Mouse (Mus musculus) liver, embryonic 14.5 days (tissue): ENCODE data around the gene Stag3. TPM values are rescaled to one million over a fixed set of nuclear protein-coding genes. Genes with fewer than 3 reads are reported as not detected.

Experiments
- ATAC-seq: fragments of 200-750 bp; cut with Nextera tagmentation; 2 replicates; pipeline ENCODE4 v1.8.0; 2017; ENCODE audit warnings: moderate number of reproducible peaks, mild to moderate bottlenecking, moderate library complexity; ENCODE audit not compliant: insufficient read depth
- DNase-seq, 3 experiments: peaks; one replicate each; pipeline ENCODE4 v3.0.0-alpha.2; 2012 to 2013; ENCODE audit warnings: low read depth in 3 of 3, low spot score in 3 of 3
- H3K27ac ChIP-seq: fragments of 300-500 bp; sonication (generic); 2 replicates; pipeline ENCODE4 v1.5.1; 2014; ENCODE audit warnings: moderate library complexity, mild to moderate bottlenecking, control low read depth, inconsistent platforms
- H3K27me3 ChIP-seq: fragments of 300-500 bp; sonication (generic); 2 replicates; pipeline ENCODE4 v1.6.1; 2014; ENCODE audit warnings: mild to moderate bottlenecking, low read length, moderate library complexity; ENCODE audit not compliant: control insufficient read depth, insufficient read depth
- H3K36me3 ChIP-seq: fragments of 300-500 bp; sonication (generic); replicated peaks from 2 replicates; pipeline ENCODE4 v1.6.1; 2014; ENCODE audit warnings: low read depth; ENCODE audit not compliant: control insufficient read depth, insufficient read depth
- H3K4me1 ChIP-seq, 2 experiments: fragments of 200-500 bp in 1 of 2; fragments of 300-500 bp in 1 of 2; sonication (generic) in 1 of 2; replicated peaks; 2 replicates each; pipeline ENCODE4 v1.6.1; 2012 to 2014; ENCODE audit warnings: antibody characterized with exemption in 1 of 2, inconsistent platforms in 1 of 2, low read length in 1 of 2; ENCODE audit not compliant: control insufficient read depth in 2 of 2, insufficient read depth in 2 of 2
- H3K4me2 ChIP-seq: fragments of 300-500 bp; sonication (generic); 2 replicates; pipeline ENCODE4 v1.6.1; 2014; ENCODE audit warnings: low read depth, mild to moderate bottlenecking, control low read depth, moderate library complexity
- H3K4me3 ChIP-seq, 2 experiments: fragments of 200-500 bp in 1 of 2; fragments of 300-500 bp in 1 of 2; sonication (generic) in 1 of 2; 2 replicates each; pipeline ENCODE4 v1.5.1; 2012 to 2014; ENCODE audit warnings: low read depth in 2 of 2, low read length in 2 of 2, mild to moderate bottlenecking in 2 of 2, control low read depth in 1 of 2, inconsistent platforms in 1 of 2, moderate library complexity in 1 of 2; ENCODE audit not compliant: insufficient read depth in 1 of 2
- H3K9ac ChIP-seq: fragments of 300-500 bp; sonication (generic); replicated peaks from 2 replicates; pipeline ENCODE4 v1.6.1; 2014; ENCODE audit warnings: mild to moderate bottlenecking, control low read depth, moderate library complexity
- H3K9me3 ChIP-seq: fragments of 300-500 bp; sonication (generic); 2 replicates; pipeline ENCODE4 v1.6.1; 2016; ENCODE audit warnings: low read length, mixed read lengths; ENCODE audit not compliant: control insufficient read depth
- CTCF ChIP-seq: IDR thresholded peaks from 2 replicates; pipeline ENCODE4 v1.5.1; 2016; ENCODE audit warnings: antibody characterized with exemption, low read depth, control low read depth
- EP300 ChIP-seq: IDR thresholded peaks from 2 replicates; pipeline ENCODE4 v1.6.1; 2016; ENCODE audit warnings: antibody characterized with exemption, low read depth
- WGBS: fragments of 180-500 bp; shearing (Covaris S2); extraction: QIAGEN DNeasy Blood & Tissue Kit; methylation state at CpG from one replicate; pipeline ENCODE4 v1.1.7; 2014; ENCODE audit not compliant: insufficient replicate concordance; 5-methylcytosine and 5-hydroxymethylcytosine counted together
- polyA plus RNA-seq, 2 experiments: library from polyadenylated mRNA; depleted of rRNA in 1 of 2; stranded (reverse) in 1 of 2; unstranded in 1 of 2; fragments of >200 nt; fragmentation: Nextera tagmentation in 1 of 2; extraction: Ambion mirVana in 1 of 2; gene quantifications; 2 replicates each; pipeline versions ENCODE4 v1.2.1 to v1.2.3; 2012 to 2014

Stag3 gene
- polyA plus RNA-seq, 2 experiments = 1.8 to 3.1 TPM

GRCm38 (mm10) chr5:138253061-138253460, 27.0 kb upstream of the Stag3 start:
- WGBS = 75% methylated on average over 3 of the region's 3 CpGs
- TF ChIP-seq CTCF (0 out of 2 replicates have a peak, but pooled peaks have one; percentile 24), EP300 (no peak)
- H3K27ac ChIP-seq = no peak overlapping the region

GRCm38 (mm10) chr5:138255353-138256093, 24.5 kb upstream of the Stag3 start, which contains the start of gene Lamtor4:
Gene Lamtor4 (plus strand): TSS chr5:138255482.
- ATAC-seq = peak; percentile 99
- Histone ChIP-seq H3K36me3 (peaks cover 6% of the 10 kb centered on the region), H3K4me3 (peak within 1 kb of the TSS; percentile 71 to 76), H3K4me2 (peak within 1 kb of the TSS; percentile 82), H3K9me3 (no peaks in the 10 kb centered on the region), H3K9ac (peak within 1 kb of the TSS; percentile 68), H3K4me1 (peaks cover 14 to 22% of the 10 kb centered on the region in 2 experiments), H3K27me3 (no peaks in the 10 kb centered on the region), H3K27ac (peak within 1 kb of the TSS; percentile 41)
- DNase-seq = peak; percentile 94 to 95 (median 95)
- under 1% methylated on average over 38 of the region's 38 CpGs for WGBS
- TF ChIP-seq EP300 (no peak), CTCF (peak; percentile 43)

More at GRCm38 (mm10) chr5:138253061-138253460, 27.0 kb upstream of the Stag3 start:
- H3K4me1 ChIP-seq = peaks cover 5 to 10% of the 10 kb centered on the region in 2 experiments
- no peaks in the 10 kb centered on the region for H3K9me3 ChIP-seq
- no peak overlapping the region for H3K9ac ChIP-seq
- no peak overlapping the region for H3K4me2 ChIP-seq
- DNase-seq (no peak), ATAC-seq (no peak)
- H3K4me3 ChIP-seq = no peak overlapping the region
- no peaks in the 10 kb centered on the region for H3K36me3 ChIP-seq
- no peaks in the 10 kb centered on the region for H3K27me3 ChIP-seq

- TF ChIP-seq CTCF (no peak), EP300 (no peak)
- Histone ChIP-seq H3K4me3 (peak overlapping the region; percentile 71 to 76), H3K4me1 (peaks cover 18 to 28% of the 10 kb centered on the region in 2 experiments), H3K9ac (peak overlapping the region; percentile 68), H3K27ac (peak overlapping the region; percentile 41), H3K36me3 (peaks cover 6% of the 10 kb centered on the region), H3K9me3 (no peaks in the 10 kb centered on the region), H3K27me3 (no peaks in the 10 kb centered on the region), H3K4me2 (peak overlapping the region; percentile 82)
- 11% methylated on average over 7 of the region's 7 CpGs for WGBS
- DNase-seq = no peak
- ATAC-seq = 0 out of 2 replicates have a peak, but pooled peaks have one; percentile 0
These were observed 24.0 kb upstream of the Stag3 start for GRCm38 (mm10) chr5:138256094-138256467.

- Histone ChIP-seq H3K9ac (no peak overlapping the region), H3K27ac (no peak overlapping the region; the same call in 1 of the 2 replicates), H3K9me3 (no peaks in the 10 kb centered on the region), H3K4me3 (no peak overlapping the region), H3K27me3 (no peaks in the 10 kb centered on the region), H3K4me1 (peaks cover 18 to 33% of the 10 kb centered on the region in 2 experiments), H3K36me3 (peaks cover 6% of the 10 kb centered on the region), H3K4me2 (peak overlapping the region; percentile 26)
- WGBS = 34% methylated on average over 10 of the region's 10 CpGs
- no peak for DNase-seq
- TF ChIP-seq CTCF = no peak
- TF ChIP-seq EP300 = no peak
- no peak for ATAC-seq
These were observed 23.0 kb upstream of the Stag3 start for GRCm38 (mm10) chr5:138256966-138257584.

- Histone ChIP-seq H3K4me1 (peaks cover 18 to 38% of the 10 kb centered on the region in 2 experiments), H3K9ac (no peak overlapping the region), H3K4me3 (no peak overlapping the region), H3K9me3 (no peaks in the 10 kb centered on the region), H3K27ac (no peak overlapping the region; the same call in 1 of the 2 replicates), H3K27me3 (no peaks in the 10 kb centered on the region), H3K4me2 (peak overlapping the region; percentile 26), H3K36me3 (peaks cover 6% of the 10 kb centered on the region)
- ATAC-seq (no peak), DNase-seq (no peak)
- 69% methylated on average over 4 of the region's 4 CpGs for WGBS
- no peak for TF ChIP-seq CTCF
- no peak for TF ChIP-seq EP300
These were observed 22.5 kb upstream of the Stag3 start for GRCm38 (mm10) chr5:138257585-138257978.
